Mouse (Mus musculus) kidney, adult 2 months (tissue): Measurements from ENCODE around the gene Hoxb4. TPM values are rescaled to one million over a fixed set of nuclear protein-coding genes. Genes with fewer than 3 reads are reported as not detected.

Experiments
- DNase-seq: peaks from one replicate; pipeline ENCODE4 v3.0.0; 2021
- H3K27ac ChIP-seq: fragments of 200-500 bp; 2 replicates; pipeline ENCODE4 v1.5.1; 2012; ENCODE audit warnings: low read depth, low read length, control low read depth, inconsistent platforms; ENCODE audit not compliant: insufficient read depth
- H3K27me3 ChIP-seq: fragments of 200-500 bp; replicated peaks from 2 replicates; pipeline ENCODE4 v1.6.1; 2012; ENCODE audit warnings: mild to moderate bottlenecking, moderate library complexity, low read length, inconsistent platforms; ENCODE audit not compliant: control insufficient read depth, insufficient read depth
- H3K36me3 ChIP-seq: fragments of 200-500 bp; 2 replicates; pipeline ENCODE4 v1.6.1; 2012; ENCODE audit warnings: mild to moderate bottlenecking, moderate library complexity, low read length, inconsistent platforms; ENCODE audit not compliant: control insufficient read depth, insufficient read depth
- H3K4me1 ChIP-seq: fragments of 200-500 bp; 2 replicates; pipeline ENCODE4 v1.6.1; 2011; ENCODE audit warnings: low read length; ENCODE audit not compliant: control insufficient read depth, insufficient read depth
- H3K4me3 ChIP-seq: fragments of 200-500 bp; 2 replicates; pipeline ENCODE4 v1.5.1; 2011; ENCODE audit warnings: mild to moderate bottlenecking, low read depth, low read length, control low read depth; ENCODE audit not compliant: insufficient read depth
- CTCF ChIP-seq: fragments of 200-500 bp; conservative IDR thresholded peaks from 2 replicates; pipeline ENCODE4 v1.5.1; 2011; ENCODE audit warnings: low read depth, mild to moderate bottlenecking, control low read depth, low read length, moderate library complexity, mixed read lengths; ENCODE audit not compliant: insufficient read depth, insufficient read length
- POLR2A ChIP-seq: fragments of 200-500 bp; IDR thresholded peaks from one replicate; pipeline ENCODE4 v1.6.1; 2011; ENCODE audit warnings: low read depth, low read length, control low read depth
- WGBS: fragments of 180-500 bp; shearing (Covaris S2); methylation state at CpG from one replicate; pipeline ENCODE4 v1.1.7; 2018; 5-methylcytosine and 5-hydroxymethylcytosine counted together
- polyA plus RNA-seq: library from polyadenylated mRNA; depleted of rRNA; stranded (reverse); fragments of >200 nt; gene quantifications from 2 replicates; pipeline ENCODE4 v1.2.3, GENCODE M21; 2012; rRNA removed

Hoxb4 gene
- polyA plus RNA-seq = 12.6 and 14.6 TPM in 2 replicates

DNA sequence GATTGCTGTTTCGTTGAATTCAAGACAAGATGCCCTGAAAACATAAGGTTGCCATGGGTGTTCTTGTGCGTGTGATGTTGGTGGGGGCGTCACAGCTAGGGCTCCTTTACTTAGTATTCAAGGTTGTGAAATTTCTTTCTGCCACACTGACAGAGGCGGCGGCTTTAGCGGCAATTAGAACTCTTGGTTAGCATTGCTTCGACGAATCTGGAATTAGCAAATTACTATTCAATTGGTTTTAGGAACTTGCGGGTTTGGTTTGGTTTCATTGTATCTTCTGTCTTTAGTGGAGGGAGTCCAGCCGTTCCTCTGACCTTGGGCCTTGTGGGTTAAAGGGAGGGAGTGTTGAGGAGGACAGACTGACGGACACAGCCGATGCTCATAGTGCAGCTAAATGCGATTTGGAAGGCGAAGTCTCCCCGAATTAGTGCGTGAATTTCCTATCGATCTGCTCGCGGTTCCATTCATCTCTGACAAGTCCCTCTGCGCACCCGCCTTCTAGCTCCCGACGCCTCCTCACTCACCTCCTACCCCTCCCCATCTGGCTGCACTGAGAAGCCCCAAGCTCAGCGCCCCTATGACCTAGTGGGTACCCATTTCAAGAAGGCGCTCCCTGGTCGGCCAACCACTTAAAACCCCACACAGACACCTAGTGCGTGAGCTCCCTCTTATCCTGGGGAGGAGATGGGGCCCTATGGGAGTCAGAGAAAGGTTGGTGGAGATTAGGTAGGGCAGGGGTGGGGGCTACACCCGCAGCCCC, at the start of gene Hoxb4:
Gene Hoxb4 (plus strand): TSS at position 660 of the 760 bp plus-strand sequence.
- WGBS = 12% methylated on average over 28 of the region's 28 CpGs
- Histone ChIP-seq H3K27me3 (no peaks in the 10 kb centered on the region), H3K36me3 (peaks cover 1% of the 10 kb centered on the region; the same call in 1 of the 2 replicates), H3K4me3 (peak within 1 kb of the TSS; percentile 92), H3K4me1 (peaks cover 9% of the 10 kb centered on the region; the same call in 1 of the 2 replicates), H3K27ac (peak within 1 kb of the TSS; percentile 99)
- TF ChIP-seq POLR2A (no peak), CTCF (no peak)
- no peak for DNase-seq

DNA sequence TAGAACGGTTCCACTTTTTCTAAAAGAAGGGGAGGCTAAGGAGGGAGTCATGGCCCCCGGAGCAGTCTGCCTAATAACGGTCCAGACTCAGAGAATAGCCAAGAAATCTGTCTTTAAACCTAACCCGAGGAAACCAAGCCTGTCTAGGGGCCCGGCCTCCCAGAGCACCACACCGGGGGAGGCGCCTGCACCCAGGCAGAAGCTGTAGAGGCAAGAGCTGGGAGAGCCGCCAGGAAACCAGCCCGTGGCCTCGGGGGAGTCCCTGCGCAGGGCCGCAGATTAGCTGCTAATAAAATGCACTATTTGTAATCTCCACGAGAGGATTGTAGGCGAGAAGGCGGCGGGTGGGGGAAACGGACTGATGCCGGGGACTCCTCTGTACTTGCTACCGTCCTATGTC, 48.2 kb upstream of the Hoxb4 start:
- H3K27ac ChIP-seq = peak overlapping the region; percentile 37
- H3K4me1 ChIP-seq = peaks cover 29% of the 10 kb centered on the region; the same call in 1 of the 2 replicates
- TF ChIP-seq POLR2A = no peak
- no peak for TF ChIP-seq CTCF
- peak overlapping the region; percentile 30 for H3K4me3 ChIP-seq
- H3K27me3 ChIP-seq = no peaks in the 10 kb centered on the region
- no peaks in the 10 kb centered on the region; the same call in 1 of the 2 replicates for H3K36me3 ChIP-seq
- 3% methylated on average over 19 of the region's 19 CpGs for WGBS
- DNase-seq = peak; percentile 88

DNA sequence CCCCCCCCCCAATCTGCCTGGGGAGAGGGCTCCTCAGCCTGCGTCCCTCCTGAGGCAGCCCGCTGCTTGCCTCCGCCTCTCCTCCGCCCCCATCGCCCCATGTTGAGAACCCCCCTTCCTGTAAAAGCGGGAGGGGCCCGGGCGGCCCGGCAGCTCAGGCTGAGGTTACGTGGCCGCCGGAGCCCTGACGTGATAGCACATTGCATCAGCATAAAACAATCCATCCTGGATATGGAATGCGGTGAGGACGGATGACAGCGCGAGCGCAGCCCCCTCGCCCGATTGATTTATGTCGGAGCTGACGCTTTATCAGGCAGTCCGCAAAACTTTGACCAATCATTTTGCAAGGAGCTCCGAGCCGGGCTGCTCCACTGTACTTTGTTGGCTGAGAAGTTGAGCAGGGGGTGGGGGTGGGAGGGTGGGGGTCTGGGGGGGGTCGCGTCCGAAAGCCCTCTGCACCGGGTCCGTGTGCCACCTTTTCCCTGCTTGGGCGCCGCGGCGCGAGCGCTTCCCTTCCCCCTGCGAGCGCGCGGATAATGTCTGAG, 47.0 kb upstream of the Hoxb4 start, which contains the start of gene Hoxb9:
Gene Hoxb9 (plus strand): TSS at position 462 of the 545 bp plus-strand sequence.
- Histone ChIP-seq H3K4me3 (peak within 1 kb of the TSS; percentile 77), H3K4me1 (peaks cover 27% of the 10 kb centered on the region; the same call in 1 of the 2 replicates), H3K27me3 (no peaks in the 10 kb centered on the region), H3K27ac (peak within 1 kb of the TSS; percentile 66), H3K36me3 (no peaks in the 10 kb centered on the region; the same call in 1 of the 2 replicates)
- TF ChIP-seq CTCF (no peak), POLR2A (peak; percentile 0)
- DNase-seq = peak; percentile 72
- under 1% methylated on average over 40 of the region's 40 CpGs for WGBS

DNA sequence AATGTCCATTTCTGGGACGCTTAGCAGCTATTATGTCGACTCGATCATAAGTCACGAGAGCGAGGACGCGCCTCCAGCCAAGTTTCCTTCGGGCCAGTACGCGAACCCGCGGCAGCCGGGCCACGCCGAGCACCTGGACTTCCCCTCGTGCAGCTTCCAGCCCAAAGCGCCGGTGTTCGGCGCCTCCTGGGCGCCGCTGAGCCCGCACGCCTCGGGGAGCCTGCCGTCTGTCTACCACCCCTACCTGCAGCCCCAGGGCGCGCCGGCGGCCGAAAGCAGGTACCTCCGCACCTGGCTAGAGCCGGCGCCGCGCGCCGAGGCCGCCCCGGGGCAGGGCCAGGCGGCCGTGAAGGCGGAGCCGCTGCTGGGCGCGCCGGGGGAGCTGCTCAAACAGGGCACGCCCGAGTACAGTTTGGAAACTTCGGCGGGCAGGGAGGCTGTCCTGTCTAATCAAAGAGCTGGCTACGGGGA, 46.5 kb upstream of the Hoxb4 start:
- TF ChIP-seq POLR2A (no peak), CTCF (no peak)
- no peaks in the 10 kb centered on the region; the same call in 1 of the 2 replicates for H3K36me3 ChIP-seq
- H3K4me3 ChIP-seq = peak overlapping the region; percentile 77
- WGBS = under 1% methylated on average over 52 of the region's 52 CpGs
- peak overlapping the region; percentile 66 for H3K27ac ChIP-seq
- no peaks in the 10 kb centered on the region for H3K27me3 ChIP-seq
- peak; percentile 87 for DNase-seq
- peaks cover 28% of the 10 kb centered on the region; the same call in 1 of the 2 replicates for H3K4me1 ChIP-seq

DNA sequence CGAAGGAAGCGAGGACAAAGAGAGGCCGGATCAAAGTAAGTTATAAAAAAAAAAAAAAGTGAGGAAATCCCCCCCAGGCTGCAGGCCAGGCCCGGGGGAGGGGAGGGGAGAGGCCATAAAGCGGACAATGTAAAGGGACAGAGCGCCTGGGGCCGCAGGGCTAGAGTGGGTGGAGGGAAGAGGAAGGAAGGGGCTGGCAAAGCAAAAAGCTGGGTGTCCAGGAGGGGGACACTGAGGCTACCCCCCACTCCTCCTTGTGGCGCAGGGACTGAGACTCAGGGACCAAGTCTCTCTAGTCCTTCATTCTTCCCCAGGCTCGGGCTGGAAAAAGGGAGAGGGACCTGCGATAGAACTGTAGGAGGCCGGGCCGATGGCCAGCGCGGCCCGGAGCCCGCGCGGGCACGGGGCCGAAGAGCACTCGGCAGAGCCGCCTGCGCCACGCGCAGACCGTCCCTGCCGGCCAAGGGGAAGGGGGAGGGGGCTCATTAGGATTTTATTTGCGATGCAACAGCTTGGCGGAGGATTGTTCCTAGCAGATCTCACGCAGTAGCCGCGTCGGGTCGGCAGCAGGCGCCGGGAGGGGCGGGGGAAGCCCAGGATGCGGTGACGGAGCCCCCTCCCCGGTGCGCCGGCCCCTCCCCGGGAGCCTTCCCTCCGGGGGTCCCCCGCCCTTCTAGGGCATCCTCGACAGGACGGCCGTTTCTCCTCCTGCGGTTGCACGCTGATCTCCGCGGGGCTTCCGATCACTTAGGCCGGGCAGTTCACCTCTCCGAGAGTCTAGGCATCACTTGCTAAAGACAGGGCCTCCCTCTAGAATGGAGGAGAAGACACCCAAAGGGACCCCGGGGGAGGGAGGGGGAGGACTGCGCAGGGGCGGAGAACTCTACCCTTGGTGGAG, 45.8 kb upstream of the Hoxb4 start:
- Histone ChIP-seq H3K4me1 (peaks cover 28% of the 10 kb centered on the region; the same call in 1 of the 2 replicates), H3K27ac (peak overlapping the region; percentile 66), H3K27me3 (no peaks in the 10 kb centered on the region), H3K4me3 (peak overlapping the region; percentile 77), H3K36me3 (no peaks in the 10 kb centered on the region; the same call in 1 of the 2 replicates)
- WGBS = 3% methylated on average over 57 of the region's 58 CpGs
- DNase-seq = peak; percentile 67
- no peak for TF ChIP-seq CTCF
- TF ChIP-seq POLR2A = no peak

DNA sequence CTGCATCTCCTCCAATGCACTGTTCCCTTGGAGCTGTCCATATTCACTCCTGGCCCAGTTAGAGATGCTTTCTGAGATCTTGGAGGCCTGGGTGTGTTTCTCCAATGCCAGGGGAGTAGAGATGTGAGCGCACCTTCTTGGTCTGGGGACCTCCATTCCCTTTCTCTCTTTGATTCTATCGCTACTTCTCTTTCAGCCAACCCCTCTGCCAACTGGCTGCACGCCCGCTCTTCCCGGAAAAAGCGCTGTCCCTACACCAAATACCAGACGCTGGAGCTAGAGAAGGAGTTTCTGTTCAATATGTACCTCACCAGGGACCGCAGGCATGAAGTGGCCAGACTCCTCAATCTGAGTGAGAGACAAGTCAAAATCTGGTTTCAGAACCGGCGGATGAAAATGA, 43.6 kb upstream of the Hoxb4 start:
- WGBS = 54% methylated on average over 10 of the region's 10 CpGs
- Histone ChIP-seq H3K36me3 (no peaks in the 10 kb centered on the region), H3K4me1 (peaks cover 26% of the 10 kb centered on the region; the same call in 1 of the 2 replicates), H3K27me3 (no peaks in the 10 kb centered on the region), H3K27ac (0 out of 2 replicates have a peak overlapping the region, but pooled peaks have one; percentile 40), H3K4me3 (no peak overlapping the region)
- no peak for DNase-seq
- no peak for TF ChIP-seq CTCF
- TF ChIP-seq POLR2A = no peak
